Mouse (Mus musculus) limb, embryonic 15.5 days (tissue): Measurements from ENCODE around the gene Rufy1. TPM values are rescaled to one million over a fixed set of nuclear protein-coding genes. Genes with fewer than 3 reads are reported as not detected.
A peak's percentile ranks its signal among the peaks of the same experiment; 100 is the strongest.

Experiments used
- ATAC-seq: fragments of 200-750 bp; cut with Nextera tagmentation; 2 replicates; pipeline ENCODE4 v1.8.0; 2017; ENCODE audit warnings: low read depth, moderate TSS enrichment; ENCODE audit not compliant: insufficient number of reproducible peaks, low FRiP score, low TSS enrichment
- H3K27ac ChIP-seq: fragments of 300-500 bp; sonication (generic); 2 replicates; pipeline ENCODE4 v1.5.1; 2015; ENCODE audit warnings: moderate library complexity, mild to moderate bottlenecking, inconsistent platforms
- H3K27me3 ChIP-seq: fragments of 300-500 bp; sonication (generic); 2 replicates; pipeline ENCODE4 v1.6.1; 2015; ENCODE audit warnings: inconsistent platforms
- H3K36me3 ChIP-seq: fragments of 300-500 bp; sonication (generic); 2 replicates; pipeline ENCODE4 v1.6.1; 2015; ENCODE audit warnings: inconsistent platforms
- H3K4me1 ChIP-seq: fragments of 300-500 bp; sonication (generic); 2 replicates; pipeline ENCODE4 v1.6.1; 2015; ENCODE audit warnings: inconsistent platforms
- H3K4me2 ChIP-seq: fragments of 300-500 bp; sonication (generic); 2 replicates; pipeline ENCODE4 v1.6.1; 2015; ENCODE audit warnings: mild to moderate bottlenecking, inconsistent platforms
- H3K4me3 ChIP-seq: fragments of 300-500 bp; sonication (generic); 2 replicates; pipeline ENCODE4 v1.5.1; 2015; ENCODE audit warnings: mild to moderate bottlenecking, inconsistent platforms
- H3K9ac ChIP-seq: fragments of 300-500 bp; sonication (generic); 2 replicates; pipeline ENCODE4 v1.6.1; 2015; ENCODE audit warnings: inconsistent platforms
- H3K9me3 ChIP-seq: fragments of 300-500 bp; sonication (generic); 2 replicates; pipeline ENCODE4 v1.6.1; 2016; ENCODE audit warnings: inconsistent platforms
- WGBS: fragments of 180-500 bp; shearing (Covaris S2); methylation state at CpG from one replicate; pipeline ENCODE4 v1.1.7; 2015; 5-methylcytosine and 5-hydroxymethylcytosine counted together
- microRNA counts: library from miRNA; unstranded; fragments of <30 nt; microRNA quantifications from one replicate; lab custom pipeline; 2016
- microRNA-seq: library from miRNA; unstranded; fragments of <30 nt; microRNA quantifications from one replicate; pipeline ENCODE4, GENCODE M21; 2016
- polyA plus RNA-seq: library from polyadenylated mRNA; unstranded; fragments of >200 nt; fragmentation: Nextera tagmentation; extraction: Ambion mirVana; gene quantifications from 2 replicates; pipeline ENCODE4 v1.2.1, GENCODE M21; 2015

Gene Rufy1
- polyA plus RNA-seq, 1 experiment from 2014 or later = 23.5 TPM

DNA sequence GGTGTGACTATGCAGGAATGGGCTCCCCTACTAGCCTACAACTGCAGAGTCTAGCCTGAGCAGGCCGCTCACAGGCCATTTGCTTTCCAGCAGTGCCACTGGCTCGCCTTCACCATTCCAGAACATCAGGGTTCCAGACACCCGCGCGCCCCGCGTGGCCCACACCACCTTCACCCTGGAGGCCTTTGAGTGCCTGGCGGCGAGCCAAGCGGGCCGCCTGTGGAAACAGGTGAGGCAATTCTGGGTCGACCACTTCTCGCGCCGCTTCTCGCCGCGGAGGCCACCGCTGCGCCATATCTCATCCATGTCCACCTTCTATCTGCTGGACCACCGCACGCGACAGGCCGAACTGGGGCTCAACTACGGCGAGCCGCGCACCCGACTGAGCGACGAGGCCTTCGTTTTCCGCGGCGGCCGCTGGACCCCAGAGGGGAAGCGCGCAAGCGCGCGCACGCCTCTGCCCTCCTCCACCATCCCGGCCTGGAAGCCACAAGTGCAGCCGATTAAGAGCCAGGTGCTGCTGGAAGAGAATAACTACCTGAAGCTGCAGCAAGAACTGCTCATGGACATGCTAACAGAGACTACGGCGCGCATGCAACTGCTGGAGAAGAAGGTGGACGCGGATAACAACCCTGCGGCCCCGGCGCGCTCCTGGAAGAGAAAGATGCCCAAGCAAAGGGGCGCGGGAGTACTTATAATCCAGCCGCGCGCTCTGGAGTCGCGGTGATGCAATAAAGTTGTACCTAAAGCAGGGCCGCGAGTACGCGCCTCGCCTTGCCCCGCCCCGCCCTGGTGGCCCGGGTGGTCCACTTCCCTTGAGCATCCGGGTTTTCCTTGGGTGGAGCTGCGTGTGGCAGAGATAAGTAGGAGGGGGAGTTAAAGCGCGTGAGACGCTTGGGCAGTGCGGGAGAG lies 71.7 kb downstream of the Rufy1 start:
- Histone ChIP-seq H3K27ac (no peak overlapping the region), H3K4me3 (peak overlapping the region; percentile 58), H3K9ac (peak overlapping the region; percentile 42), H3K9me3 (no peaks in the 10 kb centered on the region), H3K27me3 (no peaks in the 10 kb centered on the region), H3K4me1 (peaks cover 8% of the 10 kb centered on the region), H3K36me3 (no peaks in the 10 kb centered on the region), H3K4me2 (peak overlapping the region; percentile 90)
- WGBS = 1% methylated on average over 74 of the region's 74 CpGs
- ATAC-seq = 0 out of 2 replicates have a peak, but pooled peaks have one; percentile 48

DNA sequence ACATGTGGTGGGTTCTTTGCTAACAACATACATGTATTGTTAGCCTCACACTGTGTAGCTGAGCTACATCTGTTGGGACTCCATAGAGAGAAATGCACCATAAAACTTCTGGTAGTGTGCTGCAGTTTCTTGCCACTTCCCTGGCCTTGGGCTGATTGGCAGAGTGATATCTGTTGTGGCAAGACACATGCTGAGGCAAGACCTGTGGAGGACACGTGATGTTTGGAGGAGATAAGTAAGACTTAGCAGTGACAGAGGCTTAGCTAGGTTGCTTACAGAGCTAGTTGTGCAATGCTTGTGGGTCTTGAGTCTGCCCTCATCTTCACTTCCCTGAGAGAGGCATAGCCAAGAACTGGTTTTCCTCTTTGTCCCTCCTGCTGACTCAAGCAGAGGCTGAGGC lies 75.5 kb downstream of the Rufy1 start:
- Histone ChIP-seq H3K4me1 (peaks cover 8% of the 10 kb centered on the region), H3K36me3 (no peaks in the 10 kb centered on the region), H3K9me3 (no peaks in the 10 kb centered on the region), H3K9ac (no peak overlapping the region), H3K27ac (no peak overlapping the region), H3K4me3 (no peak overlapping the region), H3K4me2 (no peak overlapping the region), H3K27me3 (no peaks in the 10 kb centered on the region)
- WGBS = 54% methylated on average over 1 of the region's 1 CpGs
- no peak for ATAC-seq

DNA sequence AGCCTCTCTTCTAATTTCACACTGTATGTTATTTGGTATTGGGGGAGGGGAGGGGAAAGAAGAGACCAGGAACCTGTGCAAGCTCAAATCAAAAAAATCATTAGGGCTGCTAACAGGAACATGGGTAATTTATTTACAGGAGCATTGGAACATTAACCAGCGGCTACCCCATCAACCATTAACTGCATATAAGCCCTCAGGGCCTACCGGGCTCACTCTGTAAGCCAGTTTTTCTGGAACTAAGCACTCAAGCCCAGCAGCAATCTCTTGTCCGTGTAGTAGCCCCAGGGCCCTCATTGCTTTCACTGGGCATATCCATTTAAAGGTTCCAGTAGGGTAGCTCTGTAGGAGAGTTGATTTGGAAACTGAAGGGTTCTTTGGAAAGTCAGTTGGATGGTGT lies 76.1 kb downstream of the Rufy1 start:
- Histone ChIP-seq H3K4me2 (no peak overlapping the region), H3K4me3 (no peak overlapping the region), H3K9ac (no peak overlapping the region), H3K9me3 (no peaks in the 10 kb centered on the region), H3K4me1 (peaks cover 8% of the 10 kb centered on the region), H3K36me3 (no peaks in the 10 kb centered on the region), H3K27ac (no peak overlapping the region), H3K27me3 (no peaks in the 10 kb centered on the region)
- 48% methylated on average over 3 of the region's 3 CpGs for WGBS
- ATAC-seq = no peak

DNA sequence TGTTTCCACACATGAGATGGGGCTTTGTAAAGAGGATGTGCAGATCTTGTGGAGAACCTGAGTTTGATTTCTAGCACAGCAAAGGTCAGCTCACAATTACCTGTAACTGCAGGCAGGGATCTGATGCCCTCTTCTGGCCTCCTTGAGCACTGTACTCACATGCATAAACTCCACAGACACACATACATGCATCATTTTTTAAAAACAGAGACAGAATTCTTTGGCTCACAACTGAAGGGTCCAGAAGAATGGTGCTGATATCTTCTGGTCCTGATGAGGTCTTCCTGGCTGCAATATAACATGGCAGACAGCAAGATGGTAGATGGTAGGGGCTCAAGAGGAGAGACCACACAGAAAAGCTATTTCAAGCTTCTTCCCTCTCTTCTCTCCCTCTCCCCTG lies 76.8 kb downstream of the Rufy1 start, which contains the start of gene Cby3:
Gene Cby3, plus strand, starts transcription at position 301 of the 400 bp plus-strand sequence.
- Histone ChIP-seq H3K4me1 (peaks cover 5% of the 10 kb centered on the region), H3K9me3 (no peaks in the 10 kb centered on the region), H3K9ac (no peak within 1 kb of the TSS), H3K4me3 (no peak within 1 kb of the TSS), H3K27ac (no peak within 1 kb of the TSS), H3K4me2 (no peak within 1 kb of the TSS), H3K36me3 (no peaks in the 10 kb centered on the region), H3K27me3 (no peaks in the 10 kb centered on the region)
- ATAC-seq = no peak

DNA sequence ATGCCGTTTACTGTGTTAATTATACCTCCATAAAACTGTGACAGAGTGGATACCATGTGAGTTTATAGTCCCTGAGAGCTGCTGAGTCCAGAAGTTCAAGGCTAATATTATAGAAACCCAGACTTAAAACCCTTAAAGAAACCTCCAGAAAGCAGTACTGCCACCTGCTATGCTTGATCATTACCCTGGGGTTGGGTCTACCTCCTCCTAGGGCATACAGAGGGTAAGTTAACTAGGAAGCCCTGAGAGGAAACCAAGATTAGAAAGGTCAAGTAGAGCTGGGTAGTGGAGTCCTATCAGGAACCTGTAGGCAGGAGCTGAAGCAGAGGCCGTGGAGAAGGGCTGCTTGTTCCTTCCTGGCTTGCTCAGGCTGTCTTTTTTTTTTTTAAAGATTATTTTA lies 78.7 kb downstream of the Rufy1 start:
- 55% methylated on average over 2 of the region's 2 CpGs for WGBS
- no peak overlapping the region for H3K9ac ChIP-seq
- ATAC-seq = no peak
- no peaks in the 10 kb centered on the region for H3K36me3 ChIP-seq
- H3K4me1 ChIP-seq = no peaks in the 10 kb centered on the region
- no peak overlapping the region for H3K4me2 ChIP-seq
- no peak overlapping the region for H3K4me3 ChIP-seq
- no peaks in the 10 kb centered on the region for H3K27me3 ChIP-seq
- no peak overlapping the region for H3K27ac ChIP-seq
- H3K9me3 ChIP-seq = no peaks in the 10 kb centered on the region

DNA sequence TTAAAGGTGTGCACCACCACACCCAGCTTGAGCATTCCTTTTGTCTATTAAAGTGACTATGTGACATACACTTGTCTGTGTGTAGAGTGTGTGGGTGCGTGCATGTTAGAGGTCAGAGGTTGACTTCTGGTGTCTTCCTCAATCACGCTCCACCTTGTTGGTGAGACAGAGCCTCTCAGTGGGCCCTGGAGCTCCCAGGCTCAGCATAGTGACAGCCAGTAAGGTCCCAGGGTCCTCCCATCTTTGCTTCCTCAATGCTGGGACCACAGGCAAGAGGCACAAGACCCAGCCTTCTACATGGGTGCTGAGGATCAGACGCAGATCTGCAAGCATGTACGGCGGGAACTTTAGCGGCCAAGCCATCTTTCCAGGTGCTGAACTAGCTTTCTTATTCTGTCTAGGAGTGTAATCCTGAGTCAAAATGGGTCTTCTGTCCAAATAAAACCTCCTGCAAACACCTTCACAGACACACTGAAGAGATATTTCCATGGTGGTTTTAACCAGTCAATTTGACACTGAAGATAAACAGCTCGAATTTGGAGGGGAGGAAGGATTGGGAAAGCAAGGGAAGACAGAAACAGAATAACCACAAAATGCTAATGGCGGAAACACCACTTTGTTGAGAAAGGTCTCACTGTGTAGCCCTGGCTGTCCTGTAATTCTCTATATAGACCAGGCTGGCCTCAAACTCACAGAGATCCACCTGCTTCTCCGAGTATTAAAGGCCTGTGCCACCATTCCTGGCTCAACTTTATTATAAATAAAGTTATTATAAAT lies 84.5 kb downstream of the Rufy1 start:
- Histone ChIP-seq H3K4me1 (no peaks in the 10 kb centered on the region), H3K4me3 (no peak overlapping the region), H3K9me3 (no peaks in the 10 kb centered on the region), H3K36me3 (no peaks in the 10 kb centered on the region), H3K9ac (no peak overlapping the region), H3K27ac (no peak overlapping the region), H3K4me2 (no peak overlapping the region), H3K27me3 (no peaks in the 10 kb centered on the region)
- 86% methylated on average over 9 of the region's 9 CpGs for WGBS
- ATAC-seq = no peak

DNA sequence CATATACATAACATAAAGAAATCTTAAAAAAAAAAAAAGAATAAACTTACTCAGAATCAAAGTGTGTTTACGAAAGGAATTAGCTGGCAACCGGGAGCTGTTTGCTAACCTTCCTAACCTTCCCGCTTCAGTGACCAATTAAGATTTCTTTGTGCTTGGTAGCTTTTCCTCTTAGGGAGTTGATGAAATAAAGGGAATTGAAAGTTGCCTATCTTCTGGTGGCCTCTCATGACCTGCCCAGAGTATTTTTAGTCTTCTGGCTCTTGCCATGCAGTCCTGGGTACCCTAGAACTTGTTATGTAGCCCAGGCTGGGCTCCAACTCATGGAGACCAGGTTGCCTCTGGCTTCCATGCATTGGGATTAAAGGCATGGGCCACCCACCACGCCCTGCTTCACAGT lies 85.4 kb downstream of the Rufy1 start:
- Histone ChIP-seq H3K36me3 (no peaks in the 10 kb centered on the region), H3K9me3 (no peaks in the 10 kb centered on the region), H3K9ac (no peak overlapping the region), H3K4me1 (no peaks in the 10 kb centered on the region), H3K27me3 (no peaks in the 10 kb centered on the region), H3K4me2 (no peak overlapping the region), H3K27ac (no peak overlapping the region), H3K4me3 (no peak overlapping the region)
- WGBS = 81% methylated on average over 4 of the region's 4 CpGs
- no peak for ATAC-seq

MicroRNAs within 50 kb of the gene (microRNA counts, 519-probe panel; counts per million panel counts)
- 2,895 counts per million, percentile 65 among the panel's probes with 10 or more counts for microRNA mmu-miR-804 (lab: Ali Mortazavi, UCI)

Small RNA genes within 50 kb of the gene (microRNA-seq; reads per million reads assigned to microRNA genes)
- gene Mir804 = not detected

Other genes starting within 250 kb of the Rufy1 start
- 241 and 262 TPM in 2 replicates for gene Sqstm1, start 220.3 kb downstream of the Rufy1 start, polyA plus RNA-seq
- gene Mgat4b, start 220.2 kb downstream of the Rufy1 start, polyA plus RNA-seq = 12.5 and 16.0 TPM in 2 replicates
- gene Ltc4s, start 192.5 kb downstream of the Rufy1 start, polyA plus RNA-seq = 2.1 and 3.0 TPM in 2 replicates
- 5.4 and 6.1 TPM in 2 replicates for gene Maml1, start 138.8 kb downstream of the Rufy1 start, polyA plus RNA-seq
- 293 and 330 TPM in 2 replicates for gene Canx, start 105.5 kb downstream of the Rufy1 start, polyA plus RNA-seq
- gene Cby3, start 76.7 kb downstream of the Rufy1 start, polyA plus RNA-seq = 0.37 TPM in 1 of 2 replicates, not detected in the other
- gene Hnrnph1, start 54.1 kb downstream of the Rufy1 start, polyA plus RNA-seq = 370 and 395 TPM in 2 replicates
- 19.7 and 21.9 TPM in 2 replicates for gene Adamts2, start 171.0 kb upstream of the Rufy1 start, polyA plus RNA-seq